Mouse (Mus musculus) left cerebral cortex, postnatal 4 days (tissue): ENCODE results near the gene Opn4. TPM values are rescaled to one million over a fixed set of nuclear protein-coding genes. Genes with fewer than 3 reads are reported as not detected.

Experiments used
- total RNA-seq, 2 experiments: library from RNA; stranded (reverse); gene quantifications; 2 replicates each; pipeline ENCODE4 v1.2.3; 2021

The Opn4 gene
- total RNA-seq, 2 experiments from 2014 or later, result not detected

Other genes with a start within 250 kb of the Opn4 start
- gene Fam25c, start 244.7 kb downstream of the Opn4 start, total RNA-seq, result 1 to 10 TPM in 1 of 2 experiments, not detected in 1; 1.0 TPM
- 1 to 10 TPM in 1 of 2 experiments, not detected in 1; 1.6 TPM for gene Sncg, start 225.4 kb downstream of the Opn4 start, total RNA-seq
- gene Mmrn2, start 224.7 kb downstream of the Opn4 start, total RNA-seq, result 1 to 10 TPM; 3.6 to 4.0 TPM
- 10 to 100 TPM; 37.9 to 47.0 TPM for gene Bmpr1a, start 96.8 kb downstream of the Opn4 start, total RNA-seq
- not detected for gene 9230112D13Rik, start 77.3 kb downstream of the Opn4 start, total RNA-seq
- 1 to 10 TPM; 1.5 to 1.7 TPM for gene Ldb3, start 11.5 kb downstream of the Opn4 start, total RNA-seq
- 10 to 100 TPM; 34.4 to 38.7 TPM for gene Wapl, start 73.8 kb upstream of the Opn4 start, total RNA-seq
- 10 to 100 TPM; 42.9 to 51.1 TPM for gene Grid1, start 220.0 kb upstream of the Opn4 start, total RNA-seq